Mouse (Mus musculus): ENCODE results near the gene Kif2b. TPM values are rescaled to one million over a fixed set of nuclear protein-coding genes. Genes with fewer than 3 reads are reported as not detected.

The Kif2b gene
- polyA plus RNA-seq (2012; rRNA removed), result 311 and 316 TPM in 2 replicates

GRCm38 (mm10) chr11:91577317-91577716 is at the start of gene Kif2b:
Gene Kif2b, minus strand, starts transcription at chr11:91577558.
- no peak for TF ChIP-seq CTCF (IDR thresholded peaks at IDR 0.05; ENCODE audit: control insufficient read depth, insufficient read depth, insufficient replicate concordance, low read depth, low read length)
- peak; percentile 94; the same call in 1 of the 2 replicates for TF ChIP-seq POLR2A (IDR thresholded peaks at IDR 0.05; ENCODE audit: control insufficient read depth, low read depth, low read length)
- no peaks in the 10 kb centered on the region; the same call in 1 of the 2 replicates for H3K4me1 ChIP-seq (ENCODE audit: control insufficient read depth, insufficient read depth, low read length)
- H3K27ac ChIP-seq (ENCODE audit: control insufficient read depth, insufficient read depth, low read depth, low read length), result peak within 1 kb of the TSS; percentile 36; the same call in 1 of the 2 replicates
- H3K36me3 ChIP-seq (ENCODE audit: control insufficient read depth, insufficient read depth, low read length), result no peaks in the 10 kb centered on the region
- H3K4me3 ChIP-seq (ENCODE audit: control insufficient read depth, low read depth, low read length), result peak within 1 kb of the TSS; percentile 73
- H3K27me3 ChIP-seq (ENCODE audit: control insufficient read depth, insufficient read depth, low read length), result peaks cover 4% of the 10 kb centered on the region; the same call in 1 of the 2 replicates

GRCm38 (mm10) chr11:91593088-91593487 is 15.7 kb upstream of the Kif2b start:
- Histone ChIP-seq H3K4me1 (ENCODE audit: control insufficient read depth, insufficient read depth, low read length) (no peaks in the 10 kb centered on the region), H3K36me3 (ENCODE audit: control insufficient read depth, insufficient read depth, low read length) (no peaks in the 10 kb centered on the region), H3K27ac (ENCODE audit: control insufficient read depth, insufficient read depth, low read depth, low read length) (no peak overlapping the region), H3K4me3 (ENCODE audit: control insufficient read depth, low read depth, low read length) (no peak overlapping the region), H3K27me3 (ENCODE audit: control insufficient read depth, insufficient read depth, low read length) (no peaks in the 10 kb centered on the region)
- TF ChIP-seq CTCF (IDR thresholded peaks at IDR 0.05; ENCODE audit: control insufficient read depth, insufficient read depth, insufficient replicate concordance, low read depth, low read length) (no peak), POLR2A (IDR thresholded peaks at IDR 0.05; ENCODE audit: control insufficient read depth, low read depth, low read length) (no peak)

DNA sequence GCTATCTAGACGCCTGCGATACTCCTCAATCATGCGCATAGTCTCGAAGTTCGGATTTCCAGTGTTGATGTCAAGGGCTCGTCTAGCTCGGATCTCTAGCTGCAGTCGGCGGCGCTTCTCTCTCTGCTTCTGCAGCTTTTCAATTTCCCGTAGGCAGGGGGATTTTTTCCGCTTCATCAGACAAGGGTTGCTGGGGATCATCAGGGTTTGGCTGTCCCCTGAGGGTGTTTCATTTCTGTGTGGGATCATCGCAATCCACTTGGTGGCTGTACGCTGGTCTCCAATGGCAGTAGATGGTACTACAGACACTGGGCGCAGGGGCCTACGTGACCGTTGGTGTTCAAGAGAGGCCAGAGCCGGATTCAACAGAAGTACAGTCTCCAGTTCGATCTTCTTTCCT is 502 bp downstream of the Kif2b start:
- Histone ChIP-seq H3K27me3 (ENCODE audit: control insufficient read depth, insufficient read depth, low read length) (peaks cover 4% of the 10 kb centered on the region; the same call in 1 of the 2 replicates), H3K27ac (ENCODE audit: control insufficient read depth, insufficient read depth, low read depth, low read length) (peak overlapping the region; percentile 36; the same call in 1 of the 2 replicates), H3K4me3 (ENCODE audit: control insufficient read depth, low read depth, low read length) (peak overlapping the region; percentile 73), H3K36me3 (ENCODE audit: control insufficient read depth, insufficient read depth, low read length) (no peaks in the 10 kb centered on the region), H3K4me1 (ENCODE audit: control insufficient read depth, insufficient read depth, low read length) (no peaks in the 10 kb centered on the region; the same call in 1 of the 2 replicates)
- TF ChIP-seq CTCF (IDR thresholded peaks at IDR 0.05; ENCODE audit: control insufficient read depth, insufficient read depth, insufficient replicate concordance, low read depth, low read length) (no peak), POLR2A (IDR thresholded peaks at IDR 0.05; ENCODE audit: control insufficient read depth, low read depth, low read length) (no peak)

- Histone ChIP-seq H3K36me3 (ENCODE audit: control insufficient read depth, insufficient read depth, low read length) (no peaks in the 10 kb centered on the region), H3K4me3 (ENCODE audit: control insufficient read depth, low read depth, low read length) (peak overlapping the region; percentile 73), H3K4me1 (ENCODE audit: control insufficient read depth, insufficient read depth, low read length) (no peaks in the 10 kb centered on the region; the same call in 1 of the 2 replicates), H3K27ac (ENCODE audit: control insufficient read depth, insufficient read depth, low read depth, low read length) (no peak overlapping the region), H3K27me3 (ENCODE audit: control insufficient read depth, insufficient read depth, low read length) (peaks cover 4% of the 10 kb centered on the region; the same call in 1 of the 2 replicates)
- TF ChIP-seq CTCF (IDR thresholded peaks at IDR 0.05; ENCODE audit: control insufficient read depth, insufficient read depth, insufficient replicate concordance, low read depth, low read length) (no peak), POLR2A (IDR thresholded peaks at IDR 0.05; ENCODE audit: control insufficient read depth, low read depth, low read length) (no peak)
These were observed 2.0 kb downstream of the Kif2b start for GRCm38 (mm10) chr11:91575406-91575805.

DNA sequence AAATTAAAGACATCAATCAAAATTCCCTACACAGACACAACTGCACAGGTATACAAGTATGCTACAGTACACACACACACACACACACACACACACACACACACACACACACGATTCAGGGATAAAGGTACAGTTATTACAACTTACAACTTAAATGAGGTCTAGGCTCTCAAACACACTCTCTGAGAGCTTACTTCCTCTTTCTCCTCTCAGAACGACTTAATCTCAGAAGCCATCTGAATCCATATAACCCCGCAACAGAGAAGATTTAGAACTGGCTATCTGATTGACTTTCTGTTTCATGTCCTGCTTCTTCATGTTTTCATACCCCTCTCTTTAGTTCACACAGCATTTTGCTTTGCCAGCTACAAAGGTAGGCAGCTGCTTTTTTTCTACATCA is 2.9 kb downstream of the Kif2b start:
- Histone ChIP-seq H3K27ac (ENCODE audit: control insufficient read depth, insufficient read depth, low read depth, low read length) (no peak overlapping the region), H3K27me3 (ENCODE audit: control insufficient read depth, insufficient read depth, low read length) (peaks cover 4% of the 10 kb centered on the region; the same call in 1 of the 2 replicates), H3K4me3 (ENCODE audit: control insufficient read depth, low read depth, low read length) (peak overlapping the region; percentile 43; the same call in 1 of the 2 replicates), H3K36me3 (ENCODE audit: control insufficient read depth, insufficient read depth, low read length) (no peaks in the 10 kb centered on the region), H3K4me1 (ENCODE audit: control insufficient read depth, insufficient read depth, low read length) (no peaks in the 10 kb centered on the region; the same call in 1 of the 2 replicates)
- TF ChIP-seq POLR2A (IDR thresholded peaks at IDR 0.05; ENCODE audit: control insufficient read depth, low read depth, low read length) (no peak), CTCF (IDR thresholded peaks at IDR 0.05; ENCODE audit: control insufficient read depth, insufficient read depth, insufficient replicate concordance, low read depth, low read length) (no peak)

DNA sequence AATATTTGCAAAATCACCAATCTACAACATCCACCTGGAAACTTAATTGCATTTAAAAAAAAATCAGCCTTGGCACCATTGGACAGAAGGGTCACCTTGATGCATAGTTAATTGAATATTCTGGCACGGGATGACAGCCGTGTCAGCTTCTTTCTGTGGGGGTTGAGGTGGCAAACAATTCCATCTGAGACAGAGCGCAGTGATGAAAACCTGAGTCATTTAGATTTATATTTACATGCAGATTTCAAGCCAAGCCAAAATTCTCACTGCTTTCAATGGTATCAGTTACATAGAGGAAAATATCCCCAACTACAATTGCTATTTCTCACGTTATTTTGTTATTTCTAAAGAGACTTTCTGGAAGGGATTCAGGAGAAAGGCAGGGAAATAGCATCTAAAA is 46.6 kb downstream of the Kif2b start:
- H3K4me3 ChIP-seq (ENCODE audit: control insufficient read depth, low read depth, low read length), result no peak overlapping the region
- no peaks in the 10 kb centered on the region for H3K36me3 ChIP-seq (ENCODE audit: control insufficient read depth, insufficient read depth, low read length)
- H3K27ac ChIP-seq (ENCODE audit: control insufficient read depth, insufficient read depth, low read depth, low read length), result no peak overlapping the region
- H3K4me1 ChIP-seq (ENCODE audit: control insufficient read depth, insufficient read depth, low read length), result no peaks in the 10 kb centered on the region
- no peaks in the 10 kb centered on the region for H3K27me3 ChIP-seq (ENCODE audit: control insufficient read depth, insufficient read depth, low read length)
- TF ChIP-seq POLR2A (IDR thresholded peaks at IDR 0.05; ENCODE audit: control insufficient read depth, low read depth, low read length) (no peak), CTCF (IDR thresholded peaks at IDR 0.05; ENCODE audit: control insufficient read depth, insufficient read depth, insufficient replicate concordance, low read depth, low read length) (no peak)

Measured in testis, adult 2 months (tissue).